Mouse (Mus musculus) induced T-regulatory cell, adult 2 months (primary cell): ENCODE measurements around the gene Zfp109.

ENCODE experiments used
- DNase-seq: peaks from one replicate; pipeline ENCODE4 v3.0.0-alpha.2; 2012; ENCODE audit warnings: low read depth

Gene Zfp109

GRCm38 (mm10) chr7:24207488-24208261 lies 29.7 kb downstream of the Zfp109 start:
- DNase-seq: peak; percentile 9

GRCm38 (mm10) chr7:24196961-24197360 lies 40.4 kb downstream of the Zfp109 start:
- no peak for DNase-seq

GRCm38 (mm10) chr7:24193157-24193556 lies 44.2 kb downstream of the Zfp109 start:
- no peak for DNase-seq

- no peak for DNase-seq
These were observed 46.0 kb downstream of the Zfp109 start for GRCm38 (mm10) chr7:24191361-24191760.

GRCm38 (mm10) chr7:24189571-24189944 lies 47.8 kb downstream of the Zfp109 start:
- no peak for DNase-seq

GRCm38 (mm10) chr7:24188901-24189570 lies 48.3 kb downstream of the Zfp109 start:
- DNase-seq: no peak

GRCm38 (mm10) chr7:24187611-24188010 lies 49.7 kb downstream of the Zfp109 start:
- no peak for DNase-seq
